Mouse (Mus musculus): ENCODE measurements around the gene Eif3i.

- TF ChIP-seq MAFK (IDR thresholded peaks at IDR 0.05; ENCODE audit: insufficient replicate concordance, low read length) (no peak; the same call in 1 of the 2 replicates), ETS1 (conservative IDR thresholded peaks at IDR 0.05; ENCODE audit: low read depth, low read length) (peak; percentile 46), CHD1 (IDR thresholded peaks at IDR 0.05; ENCODE audit: low read depth, low read length) (no peak), USF1 (IDR thresholded peaks at IDR 0.05; ENCODE audit: low read depth, low read length) (no peak), POLR2A (IDR thresholded peaks at IDR 0.05; ENCODE audit: low read depth, low read length) (peak; percentile 67), CTCF (conservative IDR thresholded peaks at IDR 0.05 in 1 of 2, IDR thresholded peaks at IDR 0.05 in 1 of 2; ENCODE audit: low read depth in 2 of 2, low read length in 2 of 2) (no peak), HCFC1 (IDR thresholded peaks at IDR 0.05; ENCODE audit: low read depth, low read length) (no peak), MXI1 (IDR thresholded peaks at IDR 0.05; ENCODE audit: low read depth, low read length) (no peak), KAT2A (IDR thresholded peaks at IDR 0.05; ENCODE audit: insufficient replicate concordance, low read length) (0 out of 2 replicates have a peak, but pooled peaks have one; percentile 18), NRF1 (IDR thresholded peaks at IDR 0.05; ENCODE audit: low read depth, low read length) (no peak), CHD2 (IDR thresholded peaks at IDR 0.05; ENCODE audit: low read length) (no peak), GABPA (IDR thresholded peaks at IDR 0.05; ENCODE audit: insufficient replicate concordance, low read depth, low read length) (no peak)
These were observed 20.9 kb upstream of the Eif3i start for GRCm38 (mm10) chr4:129621283-129621841.

Measured in CH12.LX (cell line).